Mouse (Mus musculus) hindbrain, embryonic 16.5 days (tissue): ENCODE results near the gene Taf1. TPM values are rescaled to one million over a fixed set of nuclear protein-coding genes. Genes with fewer than 3 reads are reported as not detected.
A peak's percentile ranks its signal among the peaks of the same experiment; 100 is the strongest.

ENCODE experiments used
- ATAC-seq: fragments of 200-750 bp; cut with Nextera tagmentation; 2 replicates; pipeline ENCODE4 v1.8.0; 2017; ENCODE audit warnings: moderate TSS enrichment, moderate library complexity
- H3K27ac ChIP-seq: fragments of 300-500 bp; sonication (generic); 2 replicates; pipeline ENCODE4 v1.5.1; 2014; ENCODE audit warnings: low read depth, mild to moderate bottlenecking, control low read depth, low read length, moderate library complexity
- H3K27me3 ChIP-seq: fragments of 300-500 bp; sonication (generic); replicated peaks from 2 replicates; pipeline ENCODE4 v1.6.1; 2014; ENCODE audit warnings: low read length; ENCODE audit not compliant: control insufficient read depth, insufficient read depth
- H3K36me3 ChIP-seq: fragments of 300-500 bp; sonication (generic); 2 replicates; pipeline ENCODE4 v1.6.1; 2014; ENCODE audit warnings: mild to moderate bottlenecking, low read length, moderate library complexity, mixed read lengths; ENCODE audit not compliant: control insufficient read depth, insufficient read depth
- H3K4me1 ChIP-seq: fragments of 300-500 bp; sonication (generic); 2 replicates; pipeline ENCODE4 v1.6.1; 2014; ENCODE audit warnings: low read depth, low read length; ENCODE audit not compliant: control insufficient read depth, insufficient read depth
- H3K4me2 ChIP-seq: fragments of 300-500 bp; sonication (generic); 2 replicates; pipeline ENCODE4 v1.6.1; 2014; ENCODE audit warnings: mild to moderate bottlenecking, low read length, control low read depth, moderate library complexity
- H3K4me3 ChIP-seq: fragments of 300-500 bp; sonication (generic); 2 replicates; pipeline ENCODE4 v1.5.1; 2014; ENCODE audit warnings: mild to moderate bottlenecking, low read length, control low read depth, moderate library complexity
- H3K9ac ChIP-seq: fragments of 300-500 bp; sonication (generic); 2 replicates; pipeline ENCODE4 v1.6.1; 2014; ENCODE audit warnings: low read depth, mild to moderate bottlenecking, control low read depth, low read length, moderate library complexity
- H3K9me3 ChIP-seq: fragments of 300-500 bp; sonication (generic); 2 replicates; pipeline ENCODE4 v1.6.1; 2014; ENCODE audit warnings: mild to moderate bottlenecking, low read length, moderate library complexity; ENCODE audit not compliant: control insufficient read depth
- WGBS: fragments of 180-500 bp; shearing (Covaris S2); extraction: QIAGEN DNeasy Blood & Tissue Kit; methylation state at CpG from one replicate; pipeline ENCODE4 v1.1.7; 2014; 5-methylcytosine and 5-hydroxymethylcytosine counted together
- polyA plus RNA-seq: library from polyadenylated mRNA; unstranded; fragments of >200 nt; fragmentation: Nextera tagmentation; extraction: Ambion mirVana; gene quantifications from 2 replicates; pipeline ENCODE4 v1.2.1, GENCODE M21; 2015

The Taf1 gene
- polyA plus RNA-seq, 1 experiment from 2014 or later: 11.4 TPM

DNA sequence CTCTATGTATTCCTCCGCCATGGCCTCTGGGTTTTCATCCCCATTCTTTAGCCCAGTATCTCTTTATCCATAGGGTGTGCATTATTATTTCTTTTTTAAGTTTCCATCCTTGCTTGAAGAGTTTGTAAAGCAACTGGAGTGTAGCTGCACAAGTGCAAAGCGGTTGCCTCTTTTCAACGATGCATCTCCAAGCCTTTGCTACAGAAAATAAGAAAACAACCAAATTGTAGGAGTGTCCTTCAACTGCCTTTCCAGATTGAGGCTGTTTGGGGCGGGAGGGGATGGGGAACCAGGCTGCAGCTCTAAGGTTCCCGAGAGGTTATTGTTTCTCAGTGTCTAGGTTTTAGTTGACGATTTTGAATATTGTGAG is 108.6 kb downstream of the Taf1 start:
- peaks cover 2% of the 10 kb centered on the region; the same call in 1 of the 2 replicates for H3K27me3 ChIP-seq
- no peak for ATAC-seq
- peaks cover 3% of the 10 kb centered on the region; the same call in 1 of the 2 replicates for H3K4me1 ChIP-seq
- H3K27ac ChIP-seq: peak overlapping the region; percentile 88
- peak overlapping the region; percentile 64 for H3K4me3 ChIP-seq
- peak overlapping the region; percentile 52 for H3K4me2 ChIP-seq
- peak overlapping the region; percentile 79 for H3K9ac ChIP-seq
- no peaks in the 10 kb centered on the region for H3K9me3 ChIP-seq
- no peaks in the 10 kb centered on the region for H3K36me3 ChIP-seq
- 9% methylated on average over 6 of the region's 6 CpGs for WGBS

- H3K9ac ChIP-seq: 0 out of 2 replicates have a peak overlapping the region, but pooled peaks have one; percentile 4
- no peak overlapping the region for H3K27ac ChIP-seq
- peak overlapping the region; percentile 52 for H3K4me2 ChIP-seq
- ATAC-seq: no peak
- WGBS: 16% methylated on average over 5 of the region's 5 CpGs
- peak overlapping the region; percentile 64 for H3K4me3 ChIP-seq
- no peaks in the 10 kb centered on the region for H3K9me3 ChIP-seq
- peaks cover 2% of the 10 kb centered on the region; the same call in 1 of the 2 replicates for H3K27me3 ChIP-seq
- H3K36me3 ChIP-seq: no peaks in the 10 kb centered on the region
- peaks cover 3% of the 10 kb centered on the region; the same call in 1 of the 2 replicates for H3K4me1 ChIP-seq
These were observed 109.6 kb downstream of the Taf1 start for GRCm38 (mm10) chrX:101642091-101642490.

- 64% methylated on average over 2 of the region's 2 CpGs for WGBS
- Histone ChIP-seq H3K36me3 (no peaks in the 10 kb centered on the region), H3K9me3 (no peaks in the 10 kb centered on the region), H3K27ac (no peak overlapping the region), H3K4me1 (peaks cover 5% of the 10 kb centered on the region; the same call in 1 of the 2 replicates), H3K4me3 (no peak overlapping the region), H3K4me2 (no peak overlapping the region), H3K27me3 (no peaks in the 10 kb centered on the region; the same call in 1 of the 2 replicates), H3K9ac (no peak overlapping the region)
- ATAC-seq: no peak
These were observed 112.8 kb downstream of the Taf1 start for GRCm38 (mm10) chrX:101645286-101645685.

DNA sequence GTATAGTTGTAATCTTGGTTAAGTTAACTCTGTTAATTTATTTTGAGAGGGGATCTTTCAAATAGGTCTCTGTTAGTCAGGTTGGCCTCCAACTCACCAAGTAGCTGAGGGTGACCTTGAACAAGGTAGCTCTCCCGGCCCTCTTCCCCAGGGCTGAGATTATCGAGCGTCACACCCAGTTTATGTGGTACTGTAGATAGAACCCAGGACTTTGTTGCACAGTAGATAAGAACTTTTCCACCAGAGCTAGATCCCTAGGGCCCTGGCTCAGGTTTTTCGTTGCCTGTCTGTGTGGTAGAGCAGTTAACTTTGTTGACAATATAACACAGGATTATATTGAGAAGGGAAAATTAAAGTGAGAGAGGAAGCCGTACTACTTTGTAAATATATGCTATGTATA is 114.1 kb downstream of the Taf1 start:
- Histone ChIP-seq H3K36me3 (no peaks in the 10 kb centered on the region), H3K9me3 (no peaks in the 10 kb centered on the region), H3K4me3 (no peak overlapping the region), H3K4me2 (no peak overlapping the region), H3K27me3 (no peaks in the 10 kb centered on the region), H3K9ac (no peak overlapping the region), H3K27ac (no peak overlapping the region), H3K4me1 (peaks cover 5% of the 10 kb centered on the region; the same call in 1 of the 2 replicates)
- WGBS: 84% methylated on average over 5 of the region's 5 CpGs
- ATAC-seq: no peak

Other genes starting within 250 kb of the Taf1 start
- 88.0 and 92.3 TPM in 2 replicates for gene Nlgn3, start 233.6 kb upstream of the Taf1 start, polyA plus RNA-seq
- 1.3 and 2.2 TPM in 2 replicates for gene Gjb1, start 156.4 kb upstream of the Taf1 start, polyA plus RNA-seq
- 90.6 and 91.5 TPM in 2 replicates for gene Zmym3, start 111.9 kb upstream of the Taf1 start, polyA plus RNA-seq
- 256 and 286 TPM in 2 replicates for gene Nono, start 103.4 kb upstream of the Taf1 start, polyA plus RNA-seq
- 0.78 and 7.2 TPM in 2 replicates for gene Itgb1bp2, start 83.6 kb upstream of the Taf1 start, polyA plus RNA-seq
- gene Ogt, start 107.3 kb downstream of the Taf1 start, polyA plus RNA-seq: 157 and 186 TPM in 2 replicates
- gene Cxcr3, start 201.5 kb downstream of the Taf1 start, polyA plus RNA-seq: 0.09 and 0.37 TPM in 2 replicates